Mouse (Mus musculus) left cerebral cortex, adult 2 months (tissue): Measurements from ENCODE around the gene E130114P18Rik. TPM values are rescaled to one million over a fixed set of nuclear protein-coding genes. Genes with fewer than 3 reads are reported as not detected.

Experiments
- DNase-seq, 2 experiments: peaks; one replicate each; pipeline ENCODE4 v3.0.0; 2021 to 2022; ENCODE audit warnings: low spot score in 2 of 2, mixed read lengths in 1 of 2; ENCODE audit errors: extremely low spot score in 1 of 2
- H3K27ac ChIP-seq: fragments of 200-600 bp; 2 replicates; pipeline ENCODE4 v1.8.1; 2022
- H3K4me3 ChIP-seq: fragments of 200-600 bp; 2 replicates; pipeline ENCODE4 v1.8.1; 2022
- CTCF ChIP-seq: fragments of 200-600 bp; IDR thresholded peaks from 2 replicates; pipeline ENCODE4 v1.8.1; 2022; ENCODE audit warnings: antibody characterized with exemption, mild to moderate bottlenecking, moderate library complexity
- intact Hi-C: fragments of 180-260 bp; cut with DNase I; formaldehyde crosslinking; loops from one replicate; pipeline ENCODE4 v1.15.1; 2025
- total RNA-seq, 2 experiments: library from RNA; stranded (reverse); gene quantifications; 2 replicates each; pipeline ENCODE4 v1.2.3; 2021

The E130114P18Rik gene
- total RNA-seq, 2 experiments from 2014 or later: 3.7 to 4.9 TPM

GRCm38 (mm10) chr4:97648825-97649625 lies 128.9 kb downstream of the E130114P18Rik start:
- Histone ChIP-seq H3K4me3 (no peak overlapping the region), H3K27ac (peak overlapping the region; percentile 13; the same call in 1 of the 2 replicates)
- TF ChIP-seq CTCF: no peak
- intact Hi-C loops: loop anchor here (2.0 kb wide), 1 partner anchor 30 kb away; no protein-coding TSS in a partner anchor
- DNase-seq: peak; percentile 59 to 72

- intact Hi-C loops: loop anchor here (2.0 kb wide), 1 partner anchor 30 kb away; no protein-coding TSS in a partner anchor
- DNase-seq: no peak
- Histone ChIP-seq H3K4me3 (no peak overlapping the region), H3K27ac (no peak overlapping the region)
- no peak for TF ChIP-seq CTCF
Measured at GRCm38 (mm10) chr4:97648436-97648707, 129.5 kb downstream of the E130114P18Rik start.

- H3K27ac ChIP-seq: no peak overlapping the region
- peak in 1 of 2 experiments; percentile 24 for DNase-seq
- intact Hi-C loops: loop anchor here (2.0 kb wide), 1 partner anchor 29 kb away; no protein-coding TSS in a partner anchor
- TF ChIP-seq CTCF: no peak
- H3K4me3 ChIP-seq: no peak overlapping the region
Measured at GRCm38 (mm10) chr4:97647700-97648435, 130.0 kb downstream of the E130114P18Rik start.

GRCm38 (mm10) chr4:97647236-97647635 lies 130.6 kb downstream of the E130114P18Rik start:
- H3K27ac ChIP-seq: no peak overlapping the region
- intact Hi-C loops: no loop called here

GRCm38 (mm10) chr4:97640385-97640784 lies 137.5 kb downstream of the E130114P18Rik start:
- TF ChIP-seq CTCF: no peak
- Histone ChIP-seq H3K4me3 (no peak overlapping the region), H3K27ac (no peak overlapping the region)
- no peak for DNase-seq
- intact Hi-C loops: no loop called here

More at GRCm38 (mm10) chr4:97647236-97647635, 130.6 kb downstream of the E130114P18Rik start:
- no peak for TF ChIP-seq CTCF
- DNase-seq: no peak
- no peak overlapping the region for H3K4me3 ChIP-seq

- TF ChIP-seq CTCF: no peak
- no peak overlapping the region for H3K27ac ChIP-seq
- no peak for DNase-seq
- no peak overlapping the region for H3K4me3 ChIP-seq
- intact Hi-C loops: no loop called here
Measured at GRCm38 (mm10) chr4:97636569-97636968, 141.3 kb downstream of the E130114P18Rik start.

- no peak overlapping the region for H3K4me3 ChIP-seq
- no peak for DNase-seq
- intact Hi-C loops: no loop called here
- TF ChIP-seq CTCF: no peak
- H3K27ac ChIP-seq: no peak overlapping the region
Measured at GRCm38 (mm10) chr4:97635757-97636292, 142.1 kb downstream of the E130114P18Rik start.

- DNase-seq: no peak
- intact Hi-C loops: no loop called here
- Histone ChIP-seq H3K4me3 (no peak overlapping the region), H3K27ac (no peak overlapping the region; the same call in 1 of the 2 replicates)
- TF ChIP-seq CTCF: no peak
Measured at GRCm38 (mm10) chr4:97635296-97635755, 142.6 kb downstream of the E130114P18Rik start.

- H3K27ac ChIP-seq: no peak overlapping the region
- TF ChIP-seq CTCF: no peak
- intact Hi-C loops: no loop called here
- no peak overlapping the region for H3K4me3 ChIP-seq
- DNase-seq: no peak
Measured at GRCm38 (mm10) chr4:97628881-97629605, 148.8 kb downstream of the E130114P18Rik start.

- TF ChIP-seq CTCF: no peak
- H3K27ac ChIP-seq: no peak overlapping the region
- no peak for DNase-seq
- intact Hi-C loops: no loop called here
- H3K4me3 ChIP-seq: no peak overlapping the region
Measured at GRCm38 (mm10) chr4:97626002-97626720, 151.7 kb downstream of the E130114P18Rik start.

- TF ChIP-seq CTCF: peak; percentile 61
- Histone ChIP-seq H3K27ac (no peak overlapping the region), H3K4me3 (no peak overlapping the region)
- intact Hi-C loops: no loop called here
- no peak for DNase-seq
Measured at GRCm38 (mm10) chr4:97623165-97623564, 154.7 kb downstream of the E130114P18Rik start.
